Mouse (Mus musculus) lung, postnatal 0 days (tissue): ENCODE data around the gene Nomo1. TPM values are rescaled to one million over a fixed set of nuclear protein-coding genes. Genes with fewer than 3 reads are reported as not detected.

Experiments
- ATAC-seq: fragments of 200-750 bp; cut with Nextera tagmentation; 2 replicates; pipeline ENCODE4 v1.8.0; 2017; ENCODE audit warnings: moderate library complexity
- DNase-seq: peaks from one replicate; pipeline ENCODE4 v3.0.0-alpha.2; 2016; ENCODE audit warnings: low spot score
- H3K27ac ChIP-seq: fragments of 300-500 bp; sonication (generic); 2 replicates; pipeline ENCODE4 v1.5.1; 2014; ENCODE audit warnings: antibody characterized with exemption, mild to moderate bottlenecking, low read length, mixed read lengths
- H3K27me3 ChIP-seq: fragments of 300-500 bp; sonication (generic); replicated peaks from 2 replicates; pipeline ENCODE4 v1.6.1; 2014; ENCODE audit warnings: low read length, mixed read lengths; ENCODE audit not compliant: insufficient read depth
- H3K36me3 ChIP-seq: fragments of 300-500 bp; sonication (generic); 2 replicates; pipeline ENCODE4 v1.6.1; 2014; ENCODE audit warnings: low read length, mixed read lengths; ENCODE audit not compliant: insufficient read depth
- H3K4me1 ChIP-seq: fragments of 300-500 bp; sonication (generic); 2 replicates; pipeline ENCODE4 v1.6.1; 2014; ENCODE audit warnings: antibody characterized with exemption, low read depth, low read length, mixed read lengths; ENCODE audit not compliant: insufficient read depth
- H3K4me2 ChIP-seq: fragments of 300-500 bp; sonication (generic); replicated peaks from 2 replicates; pipeline ENCODE4 v1.6.1; 2014; ENCODE audit warnings: low read depth, mild to moderate bottlenecking, low read length, moderate library complexity, mixed read lengths
- H3K4me3 ChIP-seq: fragments of 300-500 bp; sonication (generic); 2 replicates; pipeline ENCODE4 v1.5.1; 2014; ENCODE audit warnings: low read depth, low read length
- H3K9ac ChIP-seq: fragments of 300-500 bp; sonication (generic); replicated peaks from 2 replicates; pipeline ENCODE4 v1.6.1; 2014; ENCODE audit warnings: low read depth, mild to moderate bottlenecking
- H3K9me3 ChIP-seq: fragments of 300-500 bp; sonication (generic); 2 replicates; pipeline ENCODE4 v1.6.1; 2016; ENCODE audit warnings: low read length, mixed read lengths
- CTCF ChIP-seq: IDR thresholded peaks from 2 replicates; pipeline ENCODE4 v1.5.1; 2016; ENCODE audit warnings: antibody characterized with exemption, mild to moderate bottlenecking
- EP300 ChIP-seq: IDR thresholded peaks from 2 replicates; pipeline ENCODE4 v1.6.1; 2016; ENCODE audit warnings: antibody characterized with exemption, mild to moderate bottlenecking, control low read depth
- WGBS: fragments of 180-500 bp; shearing (Covaris S2); extraction: QIAGEN DNeasy Blood & Tissue Kit; methylation state at CpG from one replicate; pipeline ENCODE4 v1.1.7; 2014; 5-methylcytosine and 5-hydroxymethylcytosine counted together
- polyA plus RNA-seq: library from polyadenylated mRNA; unstranded; fragments of >200 nt; fragmentation: Nextera tagmentation; extraction: Ambion mirVana; gene quantifications from 2 replicates; pipeline ENCODE4 v1.2.1, GENCODE M21; 2015

The Nomo1 gene
- polyA plus RNA-seq, 1 experiment from 2014 or later: 17.8 TPM

- 93% methylated on average over 7 of the region's 7 CpGs for WGBS
Observed at GRCm38 (mm10) chr7:46049981-46050380, 16.5 kb downstream of the Nomo1 start.

GRCm38 (mm10) chr7:46052161-46052821 lies 18.8 kb downstream of the Nomo1 start:
- WGBS: 84% methylated on average over 4 of the region's 4 CpGs
- Histone ChIP-seq H3K9ac (no peak overlapping the region), H3K36me3 (peaks cover 10% of the 10 kb centered on the region; the same call in 1 of the 2 replicates), H3K4me2 (no peak overlapping the region), H3K9me3 (no peaks in the 10 kb centered on the region), H3K27me3 (no peaks in the 10 kb centered on the region), H3K4me3 (no peak overlapping the region), H3K4me1 (no peaks in the 10 kb centered on the region), H3K27ac (no peak overlapping the region)
- no peak for ATAC-seq
- DNase-seq: no peak
- TF ChIP-seq CTCF (peak; percentile 41), EP300 (no peak)

More at GRCm38 (mm10) chr7:46049981-46050380, 16.5 kb downstream of the Nomo1 start:
- no peaks in the 10 kb centered on the region for H3K9me3 ChIP-seq
- H3K4me1 ChIP-seq: no peaks in the 10 kb centered on the region
- no peak for TF ChIP-seq EP300
- TF ChIP-seq CTCF: no peak
- H3K27ac ChIP-seq: no peak overlapping the region
- H3K27me3 ChIP-seq: no peaks in the 10 kb centered on the region
- no peak overlapping the region for H3K4me2 ChIP-seq
- peaks cover 19% of the 10 kb centered on the region; the same call in 1 of the 2 replicates for H3K36me3 ChIP-seq
- no peak overlapping the region for H3K4me3 ChIP-seq
- ATAC-seq (no peak), DNase-seq (no peak)
- H3K9ac ChIP-seq: no peak overlapping the region

DNA sequence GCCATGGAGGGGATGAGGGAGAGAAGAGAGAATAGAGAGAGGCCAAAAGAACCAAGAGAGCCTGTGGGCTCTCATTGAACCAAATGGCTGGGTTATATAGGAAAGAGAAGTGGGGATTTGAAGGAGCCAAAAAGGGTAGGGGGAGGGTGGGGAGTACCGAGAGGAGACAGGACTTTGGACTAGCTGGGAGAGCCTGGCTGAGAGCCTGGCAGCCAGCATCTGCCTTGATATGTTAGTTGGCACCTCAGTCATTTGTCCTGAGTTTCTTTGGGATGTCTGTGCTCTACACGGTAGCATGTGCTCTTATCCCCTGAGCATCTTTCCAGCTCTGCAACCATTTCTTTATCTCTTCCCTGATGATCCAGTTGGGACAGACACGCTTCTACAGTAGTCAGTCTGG lies 20.1 kb downstream of the Nomo1 start:
- Histone ChIP-seq H3K4me2 (no peak overlapping the region), H3K36me3 (peaks cover 10% of the 10 kb centered on the region; the same call in 1 of the 2 replicates), H3K9me3 (no peaks in the 10 kb centered on the region), H3K9ac (no peak overlapping the region), H3K27me3 (no peaks in the 10 kb centered on the region), H3K4me1 (no peaks in the 10 kb centered on the region), H3K27ac (no peak overlapping the region), H3K4me3 (no peak overlapping the region)
- 86% methylated on average over 3 of the region's 3 CpGs for WGBS
- DNase-seq (no peak), ATAC-seq (no peak)
- no peak for TF ChIP-seq CTCF
- no peak for TF ChIP-seq EP300

GRCm38 (mm10) chr7:46058882-46059281 lies 25.4 kb downstream of the Nomo1 start:
- Histone ChIP-seq H3K27me3 (no peaks in the 10 kb centered on the region), H3K27ac (no peak overlapping the region), H3K9me3 (no peaks in the 10 kb centered on the region), H3K4me2 (no peak overlapping the region), H3K9ac (no peak overlapping the region), H3K36me3 (peaks cover 18% of the 10 kb centered on the region), H3K4me3 (no peak overlapping the region), H3K4me1 (no peaks in the 10 kb centered on the region)
- 91% methylated on average over 11 of the region's 11 CpGs for WGBS
- ATAC-seq: no peak
- no peak for DNase-seq
- no peak for TF ChIP-seq EP300
- TF ChIP-seq CTCF: no peak

DNA sequence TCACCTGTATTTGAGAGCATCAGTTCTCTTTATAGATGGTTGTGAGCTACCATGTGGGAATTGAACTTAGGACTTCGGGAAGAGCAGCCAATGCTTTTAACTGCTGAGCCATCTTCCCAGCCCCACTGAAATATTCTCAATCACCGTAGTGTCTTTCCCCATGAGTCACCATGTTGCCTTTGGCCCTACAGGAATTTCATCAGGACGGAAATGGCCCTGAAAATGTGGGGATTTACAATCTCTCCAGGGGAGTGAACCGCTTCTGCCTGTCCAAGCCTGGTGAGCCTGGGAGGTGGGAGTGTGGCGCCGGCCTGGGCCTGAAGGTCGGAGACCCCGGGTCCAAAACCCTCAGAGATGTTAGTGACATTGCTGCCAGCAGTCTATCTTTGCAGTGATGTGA lies 27.2 kb downstream of the Nomo1 start:
- no peak overlapping the region for H3K4me3 ChIP-seq
- TF ChIP-seq EP300 (no peak), CTCF (no peak)
- no peak for ATAC-seq
- H3K27ac ChIP-seq: no peak overlapping the region
- DNase-seq: no peak
- no peaks in the 10 kb centered on the region for H3K9me3 ChIP-seq
- no peak overlapping the region for H3K4me2 ChIP-seq
- H3K36me3 ChIP-seq: peaks cover 18% of the 10 kb centered on the region
- WGBS: 94% methylated on average over 8 of the region's 8 CpGs
- H3K27me3 ChIP-seq: no peaks in the 10 kb centered on the region
- H3K4me1 ChIP-seq: no peaks in the 10 kb centered on the region
- H3K9ac ChIP-seq: no peak overlapping the region

GRCm38 (mm10) chr7:46061614-46062013 lies 28.1 kb downstream of the Nomo1 start:
- Histone ChIP-seq H3K36me3 (peaks cover 18% of the 10 kb centered on the region), H3K27me3 (no peaks in the 10 kb centered on the region), H3K4me1 (no peaks in the 10 kb centered on the region), H3K4me3 (no peak overlapping the region), H3K27ac (no peak overlapping the region), H3K4me2 (no peak overlapping the region), H3K9me3 (no peaks in the 10 kb centered on the region), H3K9ac (no peak overlapping the region)
- ATAC-seq (no peak), DNase-seq (no peak)
- 92% methylated on average over 16 of the region's 16 CpGs for WGBS
- TF ChIP-seq EP300: no peak
- no peak for TF ChIP-seq CTCF
